Mouse (Mus musculus) left cerebral cortex, adult 8-10 months (tissue): ENCODE data around the gene Gm10300. TPM values are rescaled to one million over a fixed set of nuclear protein-coding genes. Genes with fewer than 3 reads are reported as not detected.

Source experiments
- DNase-seq, 2 experiments: peaks; one replicate each; pipeline ENCODE4 v3.0.0; 2022; ENCODE audit warnings: low spot score in 2 of 2
- total RNA-seq, 4 experiments: library from RNA; stranded (reverse); gene quantifications; 2 replicates each; pipeline ENCODE4 v1.2.4; 2022

Gm10300 gene
- under 1 TPM in 2 of 4 experiments, not detected in 2; 0.15 to 0.33 TPM for total RNA-seq

GRCm38 (mm10) chr4:132074077-132074932 lies at the start of gene Gm10300:
Gm10300 (plus strand) TSS chr4:132074697.
- peak in 1 of 2 experiments; percentile 23 for DNase-seq

GRCm38 (mm10) chr4:132025264-132025663 lies 49.2 kb upstream of the Gm10300 start:
- DNase-seq = no peak

DNA sequence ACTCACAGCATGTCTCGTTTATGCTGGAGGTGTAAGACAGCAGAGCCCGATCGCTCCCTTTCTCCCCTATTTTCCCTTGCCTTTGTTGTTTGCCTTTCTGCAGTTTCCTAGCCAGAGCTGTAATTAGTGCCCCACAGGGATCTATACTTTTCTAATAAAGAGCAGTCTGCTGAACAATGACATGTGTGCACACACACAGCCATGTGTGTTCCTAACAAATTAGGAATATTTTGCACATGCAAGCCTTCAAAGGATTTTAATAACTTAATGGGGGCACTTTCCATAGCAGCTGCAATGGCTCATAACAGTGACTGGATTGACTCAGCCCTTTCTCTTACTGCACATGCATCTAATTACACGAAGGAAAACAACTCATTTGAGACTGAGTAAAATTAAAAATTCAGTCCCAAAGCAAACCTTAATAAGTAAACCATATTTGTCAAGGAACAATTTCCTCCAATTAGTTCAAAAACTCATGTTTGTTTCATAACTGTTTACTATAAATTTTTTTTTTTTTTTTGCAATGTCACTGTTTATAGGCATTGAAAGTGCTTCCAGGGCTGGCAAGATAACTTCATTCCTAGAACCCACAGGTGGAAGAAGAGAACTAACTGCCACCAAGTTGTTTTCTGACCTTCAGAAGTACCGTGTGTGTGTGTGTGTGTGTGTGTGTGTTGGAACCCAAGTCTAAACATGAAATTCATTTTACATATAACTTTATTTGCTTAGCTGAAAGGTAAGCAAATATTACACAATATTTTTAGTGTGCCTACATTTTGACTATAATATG lies 48.6 kb upstream of the Gm10300 start:
- DNase-seq = no peak

- DNase-seq = no peak
Measured at GRCm38 (mm10) chr4:132027167-132027566, 47.3 kb upstream of the Gm10300 start.

- no peak for DNase-seq
Measured at GRCm38 (mm10) chr4:132027806-132028205, 46.7 kb upstream of the Gm10300 start.

DNA sequence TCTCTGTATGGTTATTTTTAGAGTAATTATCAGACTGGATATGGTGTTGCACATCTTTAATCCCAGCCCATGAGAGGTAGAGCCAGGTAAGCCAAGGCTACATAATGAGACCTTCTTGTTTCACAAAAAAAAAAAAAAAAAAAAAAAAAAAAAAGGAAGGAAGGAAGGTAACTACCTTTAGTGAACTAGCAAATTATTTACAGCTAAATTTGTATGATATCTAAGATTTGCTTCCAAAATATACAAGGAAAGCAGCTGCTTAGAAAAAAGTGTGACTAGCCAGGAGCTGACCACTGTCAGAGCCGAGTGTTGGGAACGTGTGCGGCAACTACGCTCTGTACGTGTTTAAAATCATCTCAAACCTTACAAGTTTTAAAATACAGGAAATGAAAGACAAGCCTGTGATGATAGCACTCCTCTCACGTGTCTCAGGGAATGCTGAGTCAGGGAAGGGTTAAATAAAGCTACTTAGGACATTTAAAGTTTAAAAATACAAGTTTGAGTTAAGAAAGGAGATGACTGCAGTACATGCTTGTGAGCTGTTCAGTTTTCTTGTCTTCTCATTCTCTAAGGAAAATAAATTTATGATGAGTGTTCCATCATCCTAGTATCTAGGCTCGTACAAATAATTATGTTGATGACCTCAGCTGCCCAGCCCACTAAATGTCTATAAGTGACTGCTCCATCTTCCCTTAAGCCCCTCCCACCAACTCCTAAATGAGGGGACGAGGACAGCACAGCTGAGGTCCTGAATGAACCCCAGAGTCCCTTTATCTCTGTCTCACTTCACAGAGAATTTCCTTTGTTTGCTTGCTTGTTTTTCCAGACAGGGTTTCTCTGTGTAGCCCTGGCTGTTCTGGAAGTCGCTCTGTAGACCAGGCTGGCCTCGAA lies 44.4 kb upstream of the Gm10300 start:
- DNase-seq = no peak

- DNase-seq = no peak
Measured at GRCm38 (mm10) chr4:132033183-132033582, 41.3 kb upstream of the Gm10300 start.

DNA sequence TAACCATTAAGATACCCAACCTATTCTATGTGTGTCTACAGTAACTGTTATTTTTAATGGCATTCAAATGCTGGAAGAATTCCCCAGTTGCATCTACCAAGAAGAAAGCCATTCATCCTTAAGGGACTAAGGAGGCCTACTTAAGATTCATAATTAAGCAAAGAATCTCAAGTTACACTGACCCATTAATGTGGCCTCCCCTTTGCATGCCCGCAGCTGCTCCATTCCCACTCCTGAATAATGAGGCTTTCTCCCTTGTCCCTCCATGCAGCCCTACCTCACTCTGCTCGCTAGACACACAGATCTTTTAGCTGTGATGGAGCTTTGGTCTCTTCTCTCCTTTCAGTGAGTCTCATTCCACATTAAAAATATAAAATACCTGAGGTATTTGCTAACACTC lies 40.3 kb upstream of the Gm10300 start:
- DNase-seq = no peak

- no peak for DNase-seq
Measured at GRCm38 (mm10) chr4:132037137-132037536, 37.4 kb upstream of the Gm10300 start.

DNA sequence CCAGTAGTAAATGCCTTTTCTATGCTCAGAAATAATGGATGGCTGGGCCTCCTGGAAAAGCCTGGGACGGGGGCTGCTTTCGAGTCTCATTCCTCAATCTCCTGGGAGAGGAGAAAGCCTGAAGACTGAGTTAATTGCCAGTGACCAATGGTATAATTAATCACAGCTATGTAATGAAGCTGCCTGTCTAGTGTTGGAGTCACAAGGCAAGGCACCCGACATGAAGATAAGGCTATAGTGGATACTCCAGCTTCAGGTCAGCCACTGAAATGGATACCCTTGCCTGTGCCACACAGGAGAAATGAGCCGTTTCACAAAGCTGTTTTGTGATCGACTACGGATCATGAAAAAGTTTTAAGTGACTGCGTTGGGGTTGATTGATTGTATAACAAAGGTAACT lies 36.5 kb upstream of the Gm10300 start:
- DNase-seq = no peak

DNA sequence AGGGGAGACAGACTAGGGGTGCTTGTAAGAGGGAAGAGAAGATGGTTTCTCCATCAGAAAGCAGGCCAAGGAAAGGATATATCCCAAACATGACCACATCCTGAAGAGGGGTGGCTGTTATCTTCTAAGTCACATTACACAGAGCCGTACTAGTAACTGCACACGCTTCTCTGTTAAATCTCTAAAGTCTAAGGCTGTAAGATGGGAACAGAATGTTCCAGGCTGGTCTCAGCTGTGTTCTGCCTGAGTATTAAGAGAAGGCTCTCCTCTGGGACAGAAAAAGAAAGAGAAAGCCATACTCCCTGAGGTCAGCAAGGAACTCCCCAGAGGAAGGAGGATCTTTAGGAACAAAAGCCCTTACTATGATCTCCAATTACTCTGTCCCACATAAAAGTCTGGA lies 35.7 kb upstream of the Gm10300 start:
- DNase-seq = no peak

- no peak for DNase-seq
Measured at GRCm38 (mm10) chr4:132039521-132039920, 35.0 kb upstream of the Gm10300 start.

- no peak for DNase-seq
Measured at GRCm38 (mm10) chr4:132039975-132040645, 34.4 kb upstream of the Gm10300 start.

DNA sequence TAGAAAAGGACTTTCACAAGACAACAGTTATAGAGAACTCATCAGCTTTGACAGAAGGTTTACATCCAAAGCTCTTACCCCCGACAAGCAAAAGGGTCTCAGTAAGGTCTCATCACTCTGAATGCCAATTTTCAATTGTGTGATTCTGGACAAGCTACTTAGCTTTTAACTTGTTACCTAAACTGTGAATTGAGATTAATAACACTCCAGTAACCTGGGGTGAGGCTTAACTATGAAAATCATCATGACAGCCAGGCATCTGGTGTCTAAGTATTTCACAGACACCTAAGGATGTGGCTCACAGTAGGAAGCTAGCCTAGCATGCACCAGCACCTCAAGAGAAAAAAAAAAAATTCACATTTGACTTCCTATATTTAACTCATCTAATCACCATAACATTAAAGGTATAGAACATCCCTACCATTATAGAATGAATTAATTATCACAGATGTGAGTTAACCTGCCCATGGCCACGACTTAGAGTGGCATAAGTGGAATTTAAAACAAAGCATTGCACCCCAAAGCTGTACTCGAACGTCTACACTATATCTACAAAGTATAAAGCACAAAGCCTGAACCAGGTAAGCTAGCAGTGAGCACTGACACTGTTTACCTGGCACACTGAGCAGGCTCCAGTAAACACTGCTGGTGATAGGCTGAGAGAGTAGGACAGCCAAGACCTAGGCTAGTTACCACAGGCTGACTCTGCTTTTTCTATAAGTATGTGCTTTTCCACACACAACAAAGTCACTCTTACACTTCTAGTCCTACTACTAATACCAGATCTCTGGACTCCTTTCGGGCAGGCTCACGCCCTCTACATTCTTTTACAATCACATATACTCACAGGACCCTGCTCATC lies 32.8 kb upstream of the Gm10300 start:
- no peak for DNase-seq

- DNase-seq = no peak
Measured at GRCm38 (mm10) chr4:132043726-132044125, 30.8 kb upstream of the Gm10300 start.

DNA sequence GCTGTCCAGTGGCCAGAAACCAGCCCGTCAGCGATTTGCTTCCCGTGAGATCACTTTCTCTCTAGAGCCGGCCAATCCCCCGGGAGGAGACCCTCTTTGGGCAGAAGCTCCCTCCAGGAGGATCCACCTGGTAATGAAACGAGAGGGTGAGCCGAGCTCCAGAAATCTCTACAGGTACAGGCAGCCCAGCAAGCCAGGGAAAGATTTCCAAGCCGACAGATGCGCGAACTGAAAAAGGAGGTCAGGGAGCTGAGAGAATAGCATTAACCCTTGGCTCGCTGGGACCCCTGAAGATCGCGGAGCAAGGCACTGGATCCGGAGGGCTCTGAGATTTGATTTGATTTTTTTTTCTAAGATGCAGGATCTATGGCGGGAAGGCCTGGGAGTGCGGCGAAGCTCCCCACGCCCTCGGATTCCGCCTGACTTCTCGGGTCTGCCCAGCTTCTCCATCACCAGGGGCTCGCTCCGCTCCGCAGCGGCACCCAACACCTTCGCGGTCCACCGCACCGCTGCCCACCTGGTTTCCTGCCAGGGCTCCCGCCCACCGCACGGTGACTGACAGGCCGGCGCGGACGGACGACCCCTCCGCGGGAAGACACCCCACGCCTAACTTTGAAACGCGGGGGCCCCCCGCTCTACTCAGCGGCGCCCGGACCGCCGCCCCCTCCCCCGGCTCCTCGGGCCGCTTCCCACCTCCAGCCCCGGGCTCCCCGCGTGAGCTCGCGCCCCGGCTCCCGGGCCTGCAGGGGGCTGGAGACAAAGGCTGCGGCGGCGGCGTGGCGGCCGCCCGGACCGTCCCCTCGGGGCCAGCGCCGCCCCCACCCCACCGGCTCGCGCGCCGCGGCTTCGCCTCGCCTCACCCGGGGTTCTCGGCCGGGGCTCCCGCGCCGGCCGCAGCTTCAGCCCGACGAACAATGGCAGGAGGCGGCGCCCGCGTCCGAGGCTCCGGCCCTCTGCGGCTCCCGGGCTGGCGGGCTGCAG lies 26.2 kb upstream of the Gm10300 start:
- peak; percentile 17 to 25 for DNase-seq

DNA sequence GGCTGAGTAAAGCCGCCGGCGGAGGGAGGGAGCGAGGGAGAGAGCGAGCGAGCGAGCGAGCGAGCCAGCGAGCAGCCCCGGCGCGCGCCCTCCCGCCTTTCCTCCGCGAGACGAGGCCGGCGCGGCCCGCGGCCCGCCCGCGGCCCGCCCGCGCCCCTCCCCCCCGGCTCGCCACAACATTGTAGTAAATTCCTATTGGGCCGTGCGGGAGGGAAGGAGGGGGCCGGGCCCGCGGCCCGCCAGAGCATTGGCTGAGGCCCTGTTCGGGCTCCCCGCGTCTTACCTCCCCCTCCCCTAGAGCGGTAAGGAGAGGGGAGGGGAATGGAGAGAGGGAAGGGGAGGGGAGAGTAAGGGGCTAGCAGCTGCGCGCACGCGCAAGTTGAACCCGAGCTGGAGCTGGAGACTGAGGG lies 25.5 kb upstream of the Gm10300 start:
- DNase-seq = peak; percentile 42 to 87

DNA sequence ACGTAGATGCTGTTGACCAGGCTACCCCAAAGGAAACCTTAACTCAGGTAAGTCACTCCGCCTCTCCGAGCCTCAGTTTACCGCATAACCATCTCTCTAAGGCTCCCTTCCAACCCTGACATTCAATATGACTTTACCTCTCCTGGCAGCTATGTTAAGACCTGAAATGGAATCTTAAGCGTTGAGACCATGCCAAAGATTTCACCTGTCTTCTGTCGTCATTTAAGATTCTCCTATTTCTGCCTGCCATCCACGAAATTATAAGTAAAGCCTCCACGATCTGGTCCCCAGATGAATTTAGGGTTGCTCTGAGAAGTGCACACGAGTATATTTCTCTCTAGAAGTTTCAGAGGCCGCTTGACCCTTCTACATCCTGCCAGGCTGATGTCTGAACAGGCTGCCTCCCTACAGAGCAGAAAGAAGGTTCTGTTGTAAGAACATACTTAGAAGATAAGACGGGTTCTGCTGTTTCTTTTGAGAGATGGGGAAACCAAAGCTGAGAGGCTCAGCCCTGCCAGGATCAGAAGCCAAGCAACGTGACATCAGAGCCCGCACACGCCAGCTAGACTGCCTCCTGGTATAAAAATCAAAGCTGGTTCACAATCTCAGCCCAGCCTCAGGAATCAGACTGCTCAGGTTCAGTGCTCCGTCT lies 24.8 kb upstream of the Gm10300 start:
- no peak for DNase-seq
